Mouse (Mus musculus): ENCODE results near the gene Meltf.
A peak's percentile ranks its signal among the peaks of the same experiment; 100 is the strongest.

Meltf gene

DNA sequence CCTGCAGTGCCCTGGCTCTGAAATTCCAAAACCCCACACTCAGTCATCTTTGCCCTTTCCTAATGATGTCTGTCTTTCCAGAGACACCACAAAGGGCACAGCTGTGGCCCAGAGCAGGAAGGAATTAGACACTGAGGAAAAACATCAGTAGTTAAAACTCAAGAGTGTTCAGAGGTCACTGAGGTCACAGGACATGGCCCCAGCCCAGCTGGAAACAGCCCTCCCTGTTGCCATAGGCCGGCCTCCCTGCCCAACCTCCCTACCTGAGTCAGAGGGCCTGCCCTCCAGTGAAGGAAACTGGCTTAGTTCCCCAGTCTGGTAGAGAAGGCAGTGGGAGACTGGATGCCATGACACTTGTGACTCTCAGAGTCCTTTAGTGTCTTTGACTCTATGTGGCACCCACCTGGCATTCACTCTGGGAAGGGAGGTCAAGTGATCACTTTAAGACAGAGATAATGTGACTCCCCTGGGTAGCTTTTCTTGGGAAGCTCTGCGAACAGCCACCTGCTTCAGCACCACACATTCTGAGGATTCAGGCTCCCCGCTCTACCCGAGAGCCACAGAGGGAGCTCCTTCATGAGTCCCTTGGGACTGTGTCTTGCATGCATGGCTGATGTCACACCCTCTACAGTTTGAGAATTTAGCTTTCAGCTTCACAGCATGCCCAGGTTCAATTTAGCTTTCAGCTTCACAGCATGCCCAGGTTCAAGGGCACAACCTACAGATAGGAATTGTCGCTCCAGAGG lies 15.0 kb downstream of the Meltf start:
- DNase-seq (ENCODE audit: low spot score in 2 of 2) = no peak

DNA sequence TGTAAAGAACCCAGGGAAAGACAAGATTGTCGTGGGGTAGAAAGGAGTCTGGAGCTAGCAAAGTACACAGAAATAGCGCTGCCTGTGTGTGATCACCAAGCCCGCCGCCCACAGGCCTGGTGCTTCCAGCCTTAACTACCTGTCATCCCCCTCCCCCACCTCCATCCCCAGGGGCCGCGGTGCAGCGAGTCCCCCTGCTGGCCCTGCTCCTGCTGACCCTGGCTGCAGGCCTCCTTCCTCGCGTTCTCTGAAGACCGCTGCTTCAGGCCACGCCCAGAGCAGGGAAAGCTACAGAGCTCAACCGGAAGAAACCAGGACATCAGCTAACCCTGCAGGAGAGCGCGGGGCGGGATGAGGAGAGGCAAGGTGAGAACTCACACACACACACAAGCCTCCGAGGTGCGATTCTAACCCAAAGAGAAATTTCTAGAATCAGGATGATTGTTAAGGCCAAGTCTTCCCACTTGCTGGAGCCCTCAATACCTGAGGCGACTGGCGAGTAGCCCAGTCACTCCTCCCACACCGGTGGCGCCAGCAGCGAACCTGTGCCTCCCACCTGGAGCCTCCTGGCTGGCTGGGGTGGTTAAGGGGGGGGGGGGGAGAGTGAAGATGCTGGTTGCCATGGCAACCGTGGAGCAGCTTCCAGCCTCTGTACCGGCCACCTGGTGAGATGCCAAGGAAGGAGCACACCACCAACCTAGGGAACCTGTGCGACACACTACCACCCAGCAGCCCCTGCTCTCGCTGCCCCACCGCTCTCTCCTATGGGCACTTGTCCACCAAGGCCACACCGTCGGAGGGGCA lies 18.6 kb downstream of the Meltf start:
- DNase-seq (ENCODE audit: low spot score in 2 of 2) = no peak

DNA sequence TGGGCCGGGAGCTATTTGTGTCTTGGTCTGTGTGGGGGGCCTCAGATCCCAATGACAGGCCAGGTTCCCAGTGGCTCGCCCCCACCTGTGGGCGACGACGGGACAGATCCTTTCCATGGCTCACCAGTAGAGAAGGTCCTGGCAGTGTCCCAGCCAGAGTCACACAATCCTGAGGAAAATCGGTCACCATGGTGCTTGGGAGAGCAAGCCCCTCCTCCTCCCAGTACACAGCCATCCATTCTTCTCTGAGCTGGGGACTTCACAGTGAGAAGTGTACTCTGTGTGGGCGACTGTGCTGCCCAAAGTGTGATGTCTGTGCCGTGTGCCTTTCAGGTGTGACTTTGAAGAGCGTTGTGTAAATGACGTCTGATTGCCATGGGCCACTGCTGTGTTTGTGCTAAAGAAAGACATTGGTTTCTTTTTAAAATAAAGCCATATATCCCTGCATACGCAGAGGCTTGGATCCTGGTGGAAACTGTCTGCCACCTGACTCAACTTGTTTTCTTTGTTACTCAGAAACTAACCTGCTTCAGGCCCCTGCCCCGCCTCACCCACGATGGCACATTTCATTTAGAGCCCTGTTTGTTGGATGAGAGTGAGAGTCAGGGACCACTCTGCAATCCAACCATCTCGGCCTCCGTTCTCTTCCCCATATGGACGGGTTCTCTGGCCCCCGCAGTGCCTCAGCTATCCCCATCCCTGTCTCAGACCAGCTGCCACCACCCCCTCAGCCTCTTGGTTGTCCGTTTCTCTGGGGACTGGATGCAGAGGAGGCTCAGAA lies 20.1 kb downstream of the Meltf start:
- DNase-seq (ENCODE audit: low spot score in 2 of 2) = no peak

DNA sequence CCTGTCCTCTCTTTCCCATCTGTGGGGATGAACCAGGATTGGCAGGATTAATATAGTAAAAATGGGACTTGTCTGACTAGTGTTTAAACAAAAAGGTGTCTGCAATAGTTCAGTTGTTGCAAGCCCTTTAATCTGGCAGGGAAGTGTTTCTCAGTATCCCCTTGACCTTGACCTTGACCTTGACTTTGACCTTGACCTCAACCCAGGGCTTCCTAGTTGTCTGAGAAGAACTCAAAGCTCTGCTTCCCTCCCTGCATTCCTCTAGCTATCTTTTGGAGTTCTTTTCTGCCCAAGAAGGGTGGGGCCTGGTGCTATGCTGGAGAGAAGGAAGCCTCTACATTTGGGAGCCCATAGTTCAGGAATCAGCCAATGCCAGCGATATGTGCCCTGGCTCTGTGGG lies 23.3 kb downstream of the Meltf start:
- DNase-seq (ENCODE audit: low spot score in 2 of 2) = no peak

DNA sequence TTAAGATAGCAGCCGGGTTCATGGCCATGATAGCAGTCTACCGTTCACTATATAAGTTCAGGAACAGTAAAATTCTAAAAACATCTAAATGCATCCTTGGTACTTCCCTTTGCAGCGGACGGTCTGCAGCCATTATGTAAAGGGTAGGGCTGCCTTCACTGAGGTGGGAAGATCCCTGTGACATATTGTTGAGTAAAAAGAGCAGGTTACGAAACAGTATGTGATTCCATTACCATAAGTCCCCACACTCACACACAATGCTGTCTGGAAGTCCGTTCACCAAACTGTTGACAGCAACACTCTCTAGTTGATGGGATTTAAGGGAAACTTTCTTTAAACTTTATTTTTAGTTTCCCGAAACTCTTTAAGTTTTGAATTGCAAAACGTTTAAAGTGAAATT lies 24.6 kb downstream of the Meltf start:
- DNase-seq (ENCODE audit: low spot score in 2 of 2) = no peak

DNA sequence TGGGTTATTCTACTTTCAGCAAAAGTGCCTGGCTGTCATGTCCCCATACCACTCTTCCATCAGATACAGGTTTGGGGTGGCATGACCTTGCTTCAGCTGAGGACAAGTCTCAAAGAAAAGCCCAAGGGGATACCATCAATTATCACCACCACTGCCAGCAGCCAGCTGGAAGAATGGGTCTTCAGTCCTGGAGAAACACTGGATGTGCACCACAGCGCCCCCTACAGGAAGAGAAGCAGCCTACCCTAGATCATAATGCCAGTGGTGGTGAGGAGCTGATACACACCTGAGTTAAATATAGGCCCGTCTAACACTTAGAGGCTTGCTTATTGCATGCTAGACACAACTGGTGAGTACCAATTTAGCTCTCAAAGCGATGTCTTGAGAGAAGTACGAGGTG lies 26.7 kb downstream of the Meltf start:
- no peak for DNase-seq (ENCODE audit: low spot score in 2 of 2)

DNA sequence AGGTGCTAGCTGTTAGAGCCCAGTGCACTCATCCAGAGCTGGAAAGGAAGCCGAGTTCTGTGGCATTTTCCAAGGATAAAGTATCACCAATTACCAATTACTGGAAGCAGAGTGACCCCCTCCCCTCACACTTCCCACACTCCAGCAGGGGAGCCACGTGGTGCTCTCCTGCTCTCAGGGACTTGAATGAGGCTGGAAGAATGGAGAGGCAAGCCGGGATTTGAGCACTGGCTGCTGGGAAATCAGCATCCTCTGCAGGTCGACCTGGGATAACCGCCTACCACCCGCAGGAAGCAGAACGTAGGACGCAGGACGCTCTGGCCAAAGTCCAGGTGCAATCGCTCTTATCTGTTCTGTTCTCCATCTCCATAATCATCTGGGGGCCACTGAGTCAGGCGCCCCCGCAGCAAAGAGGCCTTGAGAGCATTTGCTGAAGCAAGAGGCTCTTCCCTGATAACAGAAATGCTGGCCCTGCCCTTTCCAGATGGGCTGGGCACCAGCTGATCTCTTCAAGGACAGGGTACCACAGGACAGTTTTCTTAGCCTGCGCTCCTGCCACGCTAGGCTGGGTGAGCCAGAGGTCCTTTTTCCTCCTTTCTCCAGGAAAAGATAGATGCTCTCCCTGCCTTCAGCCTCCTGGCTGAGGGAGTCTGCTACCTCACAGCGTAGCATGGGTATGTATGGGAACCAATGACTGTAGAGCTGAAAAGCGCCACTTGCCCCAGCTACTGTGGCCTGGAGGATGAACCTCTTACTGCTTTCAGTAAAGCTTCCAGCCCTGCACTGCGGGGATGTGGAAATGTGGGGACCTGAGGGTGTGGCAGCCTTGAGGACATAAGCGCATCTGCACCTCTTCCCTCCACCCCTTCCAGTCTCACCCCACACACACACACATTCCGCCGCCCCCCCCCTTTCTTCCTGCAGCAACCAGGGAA lies 27.5 kb downstream of the Meltf start:
- no peak for DNase-seq (ENCODE audit: low spot score in 2 of 2)

DNA sequence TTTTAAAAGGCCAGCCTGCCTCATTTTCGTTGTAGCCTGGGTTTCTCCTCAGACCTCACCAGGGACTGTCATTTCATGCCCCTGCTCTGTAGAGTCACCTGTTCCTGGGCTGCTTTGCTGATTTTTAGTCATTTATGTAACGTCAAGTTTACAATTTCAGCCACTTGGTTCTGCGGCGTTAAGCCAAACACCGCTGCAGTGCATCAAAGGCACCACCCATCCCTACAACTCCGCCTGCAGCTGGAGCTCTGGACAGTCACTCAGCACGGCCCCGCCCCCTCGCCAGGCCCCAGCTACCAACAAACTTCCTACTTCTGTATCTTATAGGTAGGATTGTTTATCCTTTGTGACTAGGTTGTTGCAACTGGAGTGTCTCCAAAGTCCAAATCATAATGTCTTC lies 28.3 kb downstream of the Meltf start:
- no peak for DNase-seq (ENCODE audit: low spot score in 2 of 2)

DNA sequence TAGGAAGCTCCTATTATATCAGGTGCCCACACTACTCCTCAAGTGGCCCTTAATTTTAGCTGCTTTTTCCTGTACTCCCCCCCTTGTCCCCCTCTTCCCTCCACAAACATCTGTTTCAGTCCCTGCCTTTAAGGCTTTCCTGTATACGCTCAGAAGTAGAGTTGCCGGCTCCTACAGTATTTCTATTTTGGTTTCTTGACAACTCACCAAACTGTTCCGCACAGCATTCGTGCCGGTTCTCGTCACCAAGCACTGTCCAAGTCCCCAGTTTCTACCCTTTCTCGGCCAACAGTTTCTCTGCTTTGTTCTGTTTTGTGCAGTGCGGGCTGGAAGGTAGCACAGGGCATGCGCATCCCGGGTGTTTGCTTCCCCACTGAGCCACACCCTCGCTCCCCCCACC lies 30.3 kb downstream of the Meltf start:
- no peak for DNase-seq (ENCODE audit: low spot score in 2 of 2)

DNA sequence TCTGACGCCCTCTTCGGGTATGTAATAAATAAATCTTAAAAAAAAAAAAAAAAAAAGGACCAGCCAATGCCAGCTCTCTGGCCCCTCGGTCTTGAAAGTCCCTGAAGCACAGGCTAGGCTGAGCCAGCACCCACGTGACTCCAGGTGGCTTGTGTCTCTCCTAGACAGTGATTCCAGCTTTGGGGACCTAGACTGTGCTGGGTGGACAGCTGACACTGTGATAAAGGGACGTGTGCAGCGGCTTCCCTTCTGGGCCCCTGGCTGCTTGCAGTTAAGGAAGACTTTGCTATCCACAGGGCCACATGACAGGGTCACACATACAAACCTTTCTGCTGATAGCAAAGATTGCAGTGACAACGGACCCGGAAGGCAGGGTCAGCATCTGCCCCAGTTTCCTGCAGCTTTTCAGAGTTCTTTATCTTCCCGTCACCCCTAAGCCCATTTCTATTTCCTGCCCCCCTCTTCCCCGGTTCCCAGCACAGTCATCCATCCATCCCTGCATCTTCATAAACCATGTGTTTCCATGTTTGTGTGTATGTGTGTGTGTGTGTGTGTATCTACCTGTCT lies 31.8 kb downstream of the Meltf start:
- DNase-seq (ENCODE audit: low spot score in 2 of 2) = no peak

DNA sequence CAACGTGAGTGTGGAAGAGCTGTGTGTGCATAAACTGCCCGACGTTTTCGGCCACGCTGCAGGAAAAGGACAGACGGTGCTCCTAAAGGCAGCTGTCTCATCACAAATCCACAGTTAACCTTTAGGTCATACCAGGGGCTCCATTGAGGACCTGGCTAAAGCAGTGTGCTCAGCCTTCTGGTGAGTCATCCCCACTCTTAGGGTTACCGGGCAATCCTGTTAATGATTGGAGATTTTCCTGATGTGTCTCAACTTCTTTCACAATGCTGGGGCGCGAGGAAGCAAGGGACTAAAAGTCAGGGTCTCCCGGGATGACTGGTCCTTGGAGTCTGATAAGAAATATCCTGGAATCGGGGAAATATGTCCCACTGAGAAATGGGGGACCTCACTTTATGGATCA lies 39.2 kb downstream of the Meltf start:
- no peak for DNase-seq (ENCODE audit: low spot score in 2 of 2)

DNA sequence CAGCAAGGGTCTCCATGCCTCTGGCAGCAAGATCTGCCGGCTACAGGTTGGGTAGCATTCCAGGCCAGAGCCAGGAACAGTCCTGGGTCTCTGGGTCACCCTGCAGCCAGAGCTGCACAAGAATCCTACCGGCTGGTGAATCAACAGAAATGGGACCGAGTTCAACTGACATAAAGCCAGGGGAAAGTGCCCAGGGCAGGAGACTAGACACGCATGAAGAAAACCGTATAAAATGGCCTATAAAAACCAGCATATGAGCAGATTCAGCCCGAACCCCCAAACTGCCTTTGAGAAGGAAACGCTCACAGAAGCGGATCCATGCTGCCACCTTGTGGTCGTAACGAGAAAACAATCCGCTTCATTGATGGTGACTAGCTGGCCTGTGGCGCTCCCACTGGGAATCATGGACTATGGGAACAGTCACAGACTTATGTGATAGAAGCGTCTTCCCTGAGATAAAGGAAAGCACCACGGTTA lies 39.7 kb downstream of the Meltf start:
- peak; percentile 17 to 56 for DNase-seq (ENCODE audit: low spot score in 2 of 2)

DNA sequence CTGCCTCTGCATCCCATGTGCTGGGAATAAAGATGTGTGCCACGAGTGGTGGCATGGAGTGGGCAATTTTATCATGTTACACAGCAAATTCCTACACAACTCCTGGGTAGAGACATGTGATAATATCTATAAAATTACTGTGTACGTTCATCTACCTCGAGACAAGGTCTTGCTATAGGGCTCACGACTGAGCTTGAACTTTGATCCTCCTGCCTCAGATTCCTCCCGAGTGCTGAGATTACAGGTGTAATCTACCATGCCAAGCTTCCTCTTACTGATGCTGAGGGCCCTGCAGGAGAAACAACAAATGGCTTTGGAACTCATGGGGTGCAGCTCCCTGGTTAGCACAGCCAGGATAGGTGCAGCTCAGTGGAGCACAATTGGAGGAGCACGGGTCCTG lies 45.8 kb downstream of the Meltf start:
- DNase-seq (ENCODE audit: low spot score in 2 of 2) = no peak

DNA sequence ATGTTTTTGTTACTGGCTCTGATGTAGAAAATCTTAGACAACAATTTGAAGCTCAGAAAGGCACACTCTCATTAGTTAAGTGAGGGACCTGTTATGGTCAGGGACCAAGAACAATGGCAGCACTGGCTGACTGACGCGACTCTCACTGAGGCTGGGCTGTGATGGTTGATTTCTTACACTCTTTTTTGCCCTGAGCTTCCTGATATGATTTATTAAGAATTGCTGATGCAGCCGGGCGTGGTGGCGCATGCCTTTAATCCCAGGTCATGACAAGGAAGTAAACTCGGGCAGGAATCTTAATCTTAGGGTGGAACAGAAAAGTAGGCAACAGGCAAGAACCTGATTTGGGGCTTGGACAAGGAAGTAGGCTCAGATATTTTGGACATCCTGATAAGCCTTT lies 47.5 kb downstream of the Meltf start:
- DNase-seq (ENCODE audit: low spot score in 2 of 2) = no peak

DNA sequence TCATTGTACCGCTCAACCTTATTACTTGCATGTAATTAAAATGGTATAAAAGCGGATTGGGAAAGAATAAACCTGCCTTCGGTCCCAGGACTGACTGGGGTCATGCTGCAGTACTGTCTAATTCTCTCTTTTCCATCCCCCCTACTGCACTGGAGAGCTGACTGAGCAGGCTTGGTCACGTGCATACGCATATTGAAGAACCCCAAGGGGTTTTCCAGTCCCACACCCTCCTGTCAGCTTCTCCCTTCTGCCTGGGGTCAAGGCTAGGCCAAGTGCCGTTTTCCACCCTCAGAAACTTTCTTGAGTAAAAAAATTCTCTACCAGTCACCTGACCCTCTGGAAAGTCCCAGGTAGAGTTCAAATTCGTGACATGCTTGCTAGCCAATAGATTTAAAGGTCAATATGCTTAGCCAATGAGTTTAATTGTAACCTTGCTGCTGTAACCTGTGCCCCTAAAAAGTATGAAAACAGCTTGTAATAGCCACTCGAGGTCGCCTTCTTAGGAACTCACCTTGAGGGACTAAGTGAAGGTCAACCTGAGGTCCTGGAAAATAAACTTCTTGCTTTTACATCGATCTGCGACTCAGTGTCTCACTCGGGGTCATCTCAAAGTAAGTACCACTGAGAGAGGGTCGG lies 48.1 kb downstream of the Meltf start:
- no peak for DNase-seq (ENCODE audit: low spot score in 2 of 2)

DNA sequence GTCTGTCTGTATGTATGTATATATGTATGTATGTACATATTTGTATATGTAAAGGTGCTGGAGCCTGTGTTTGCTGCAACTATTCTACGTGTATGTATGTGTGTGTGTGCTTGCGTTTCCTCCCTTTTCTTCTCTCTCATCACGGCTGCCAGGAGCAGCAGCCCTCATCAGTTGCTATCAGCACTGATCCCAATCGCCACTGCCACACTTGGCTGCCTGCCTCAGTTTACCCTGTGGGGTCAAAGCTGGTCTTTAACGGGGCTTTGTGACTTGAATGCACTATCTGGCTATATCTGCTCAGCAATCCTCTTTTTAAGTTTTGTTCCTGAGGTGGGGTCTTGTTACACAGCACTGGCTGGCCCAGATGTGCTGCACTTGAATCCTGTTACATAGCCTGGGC lies 48.8 kb downstream of the Meltf start:
- no peak for DNase-seq (ENCODE audit: low spot score in 2 of 2)

DNA sequence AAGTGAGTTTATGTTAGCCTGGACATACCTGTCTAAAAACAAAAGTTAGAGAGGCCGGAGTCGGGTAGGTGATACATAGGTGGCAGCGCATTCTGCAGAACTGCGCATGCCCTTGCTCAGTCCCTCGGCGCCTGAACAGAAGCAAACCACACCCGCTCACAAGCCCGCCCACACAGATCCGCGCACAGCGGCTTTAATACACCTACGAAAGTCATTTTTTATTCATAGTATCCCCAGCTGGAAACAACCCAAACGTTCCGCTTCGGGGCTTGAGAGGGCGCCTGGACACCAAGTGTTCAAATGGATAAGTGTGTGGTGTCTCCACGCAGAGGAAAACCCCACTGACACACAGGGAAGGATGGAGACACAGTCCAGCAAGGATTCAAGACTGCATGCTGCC lies 52.7 kb downstream of the Meltf start:
- no peak for DNase-seq (ENCODE audit: low spot score in 2 of 2)

DNA sequence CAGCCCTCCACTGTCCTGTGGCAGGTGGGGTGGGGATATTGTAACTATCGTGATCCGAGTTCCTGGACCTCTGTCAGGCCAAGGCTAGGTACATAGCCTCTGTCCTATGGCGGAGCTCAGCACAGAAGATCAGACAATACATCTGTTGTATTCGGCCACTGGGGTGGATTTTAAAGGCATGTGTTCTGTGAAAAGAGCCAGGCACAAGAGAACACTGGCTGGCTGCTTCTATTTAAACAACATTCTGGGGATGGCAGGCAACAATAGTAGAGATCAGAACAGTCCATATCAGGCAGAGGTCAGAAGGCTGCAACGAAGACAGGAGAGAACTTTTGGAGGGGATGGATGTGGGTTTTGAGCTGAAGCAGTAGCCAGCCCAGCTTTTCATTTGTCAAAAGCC lies 53.6 kb downstream of the Meltf start:
- DNase-seq (ENCODE audit: low spot score in 2 of 2) = no peak

DNA sequence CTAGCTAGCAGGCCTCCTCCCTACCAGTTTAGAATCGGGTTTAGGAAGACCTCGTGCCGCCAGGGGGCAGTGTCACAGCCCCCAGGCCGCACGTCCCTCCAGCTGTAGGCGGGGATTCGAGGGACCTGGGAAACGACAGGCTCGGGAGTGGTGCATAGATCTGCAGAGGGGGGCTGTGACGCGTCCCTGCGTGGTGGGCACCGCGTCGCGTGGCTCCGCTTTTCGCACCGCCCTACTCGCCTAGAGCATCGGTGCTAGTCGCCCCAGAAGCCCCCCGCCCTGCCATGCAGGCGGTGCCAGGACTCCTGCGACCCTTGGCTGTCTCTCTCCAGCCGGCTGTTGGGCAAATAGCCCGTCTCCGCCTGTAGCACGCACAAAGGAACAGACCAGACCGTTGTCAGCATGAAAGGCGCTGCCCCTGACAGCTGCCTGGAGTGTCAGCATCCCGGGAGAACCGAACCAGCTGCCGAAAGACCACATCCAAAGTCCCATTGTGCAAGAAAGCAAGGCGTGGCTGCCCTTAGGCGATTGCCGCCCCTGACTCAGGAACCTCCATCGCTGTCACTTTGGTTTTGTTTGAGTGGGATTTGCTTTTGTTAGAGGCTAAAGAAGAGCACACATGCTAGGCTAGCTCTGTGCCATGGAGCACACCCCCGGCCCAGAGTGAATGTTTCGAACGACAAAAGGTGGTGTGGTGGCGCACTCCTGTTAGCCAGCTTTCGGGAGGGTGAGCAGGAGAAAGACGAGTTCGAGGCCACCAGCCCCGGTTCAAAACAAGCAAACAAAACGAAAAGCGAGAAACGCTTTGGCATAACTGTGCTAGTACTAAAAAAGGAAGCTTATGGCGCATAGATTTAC lies 54.5 kb downstream of the Meltf start:
- DNase-seq (ENCODE audit: low spot score in 2 of 2) = peak; percentile 80 to 85

All from thymus, postnatal 10 days (tissue).